Mouse (Mus musculus) heart, postnatal 0 days (tissue): ENCODE results near the gene Tbx21.

Experiments used
- CTCF ChIP-seq: IDR thresholded peaks from 2 replicates; pipeline ENCODE4 v1.5.1; 2016; ENCODE audit warnings: antibody characterized with exemption, control low read depth, low read depth
- EP300 ChIP-seq: IDR thresholded peaks from 2 replicates; pipeline ENCODE4 v1.6.1; 2016; ENCODE audit warnings: antibody characterized with exemption, low read depth

DNA sequence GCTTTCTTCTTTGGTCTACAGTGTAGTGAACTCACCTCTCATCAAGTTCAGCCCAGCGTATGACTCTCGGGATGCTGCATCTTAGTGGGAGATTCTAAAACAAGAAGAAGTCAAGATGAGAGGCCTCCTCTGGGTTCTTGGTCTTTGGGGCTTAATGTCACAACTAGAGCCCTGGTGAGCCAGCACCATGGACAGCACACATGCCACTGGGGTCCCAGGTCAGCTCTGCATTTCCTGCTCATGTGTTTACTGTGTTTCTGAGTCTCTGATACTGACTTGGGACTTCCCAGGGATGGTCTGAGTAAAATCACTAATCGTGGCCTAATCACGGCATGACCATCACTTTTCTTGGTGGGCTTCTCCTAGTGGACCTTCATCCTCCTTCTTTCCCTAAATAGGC lies 36.4 kb downstream of the Tbx21 start:
- TF ChIP-seq CTCF (no peak), EP300 (no peak)
